Mouse (Mus musculus): ENCODE measurements around the gene Nfic.

DNA sequence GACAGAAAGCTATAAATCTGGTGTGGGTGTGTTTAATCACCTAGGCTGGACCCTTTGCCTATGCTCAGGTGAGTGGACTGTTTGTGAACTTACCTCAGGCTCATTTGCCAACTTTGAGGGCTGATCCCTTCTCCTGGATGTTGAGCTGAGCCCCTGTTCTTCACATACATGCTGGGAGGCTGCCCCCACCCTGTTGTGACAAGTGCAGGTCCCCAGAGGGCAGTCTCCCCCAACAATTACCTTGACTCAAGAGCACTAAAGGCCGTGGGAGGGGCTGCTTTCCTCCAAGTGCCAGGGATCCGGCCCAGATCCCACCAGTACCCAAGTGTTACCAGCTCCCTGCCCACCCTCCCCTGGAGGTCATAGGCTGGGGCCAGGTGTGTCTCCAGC, 29.6 kb upstream of the Nfic start:
- TF ChIP-seq CTCF (IDR thresholded peaks at IDR 0.05; ENCODE audit: low read depth): peak; percentile 51
- TF ChIP-seq EP300 (IDR thresholded peaks at IDR 0.05; ENCODE audit: low read depth): no peak

All from liver, postnatal 0 days (tissue).